Mouse (Mus musculus): Measurements from ENCODE around the gene Bnc2. TPM values are rescaled to one million over a fixed set of nuclear protein-coding genes. Genes with fewer than 3 reads are reported as not detected.

Gene Bnc2
- total RNA-seq, 2 experiments from 2014 or later: not detected

- ATAC-seq (replicated peaks; ENCODE audit: poor library complexity): no peak
These were observed 343.1 kb downstream of the Bnc2 start for GRCm38 (mm10) chr4:84331995-84332394.

- ATAC-seq (replicated peaks; ENCODE audit: poor library complexity): no peak
These were observed 343.6 kb downstream of the Bnc2 start for GRCm38 (mm10) chr4:84331450-84331849.

GRCm38 (mm10) chr4:84330509-84330908 is 344.6 kb downstream of the Bnc2 start:
- ATAC-seq (replicated peaks; ENCODE audit: poor library complexity): no peak

- ATAC-seq (replicated peaks; ENCODE audit: poor library complexity): no peak
These were observed 345.4 kb downstream of the Bnc2 start for GRCm38 (mm10) chr4:84329651-84330050.

GRCm38 (mm10) chr4:84324371-84324770 is 350.7 kb downstream of the Bnc2 start:
- no peak for ATAC-seq (replicated peaks; ENCODE audit: poor library complexity)

GRCm38 (mm10) chr4:84321598-84321997 is 353.5 kb downstream of the Bnc2 start:
- peak; percentile 80 for ATAC-seq (replicated peaks; ENCODE audit: poor library complexity)

GRCm38 (mm10) chr4:84317421-84317820 is 357.7 kb downstream of the Bnc2 start:
- ATAC-seq (replicated peaks; ENCODE audit: poor library complexity): no peak

- no peak for ATAC-seq (replicated peaks; ENCODE audit: poor library complexity)
These were observed 363.7 kb downstream of the Bnc2 start for GRCm38 (mm10) chr4:84311371-84311770.

- no peak for ATAC-seq (replicated peaks; ENCODE audit: poor library complexity)
These were observed 364.2 kb downstream of the Bnc2 start for GRCm38 (mm10) chr4:84310851-84311250.

- peak; percentile 86 for ATAC-seq (replicated peaks; ENCODE audit: poor library complexity)
These were observed 366.7 kb downstream of the Bnc2 start for GRCm38 (mm10) chr4:84308226-84308862.

- ATAC-seq (replicated peaks; ENCODE audit: poor library complexity): no peak
These were observed 368.0 kb downstream of the Bnc2 start for GRCm38 (mm10) chr4:84306928-84307606.

GRCm38 (mm10) chr4:84302949-84303348 is 372.1 kb downstream of the Bnc2 start:
- no peak for ATAC-seq (replicated peaks; ENCODE audit: poor library complexity)

GRCm38 (mm10) chr4:84285153-84285552 is 389.9 kb downstream of the Bnc2 start:
- ATAC-seq (replicated peaks; ENCODE audit: poor library complexity): no peak

- no peak for ATAC-seq (replicated peaks; ENCODE audit: poor library complexity)
These were observed 392.4 kb downstream of the Bnc2 start for GRCm38 (mm10) chr4:84282651-84283050.

GRCm38 (mm10) chr4:84278156-84278555 is 396.9 kb downstream of the Bnc2 start:
- no peak for ATAC-seq (replicated peaks; ENCODE audit: poor library complexity)

GRCm38 (mm10) chr4:84276081-84276480 is 399.0 kb downstream of the Bnc2 start:
- no peak for ATAC-seq (replicated peaks; ENCODE audit: poor library complexity)

GRCm38 (mm10) chr4:84274158-84274557 is 400.9 kb downstream of the Bnc2 start:
- ATAC-seq (replicated peaks; ENCODE audit: poor library complexity): no peak

GRCm38 (mm10) chr4:84272867-84273266 is 402.2 kb downstream of the Bnc2 start:
- ATAC-seq (replicated peaks; ENCODE audit: poor library complexity): no peak

- ATAC-seq (replicated peaks; ENCODE audit: poor library complexity): no peak
These were observed 405.2 kb downstream of the Bnc2 start for GRCm38 (mm10) chr4:84269845-84270244.

GRCm38 (mm10) chr4:84247356-84247755 is 427.7 kb downstream of the Bnc2 start:
- no peak for ATAC-seq (replicated peaks; ENCODE audit: poor library complexity)

GRCm38 (mm10) chr4:84232346-84232745 is 442.7 kb downstream of the Bnc2 start:
- no peak for ATAC-seq (replicated peaks; ENCODE audit: poor library complexity)

GRCm38 (mm10) chr4:84231251-84231650 is 443.8 kb downstream of the Bnc2 start:
- ATAC-seq (replicated peaks; ENCODE audit: poor library complexity): no peak

All from megakaryocyte progenitor cell, adult 5-6 weeks (primary cell).